Mouse (Mus musculus): ENCODE data around the gene Tacc2.

- TF ChIP-seq CTCF (IDR thresholded peaks at IDR 0.05; ENCODE audit: low read depth), result no peak
- no peak for TF ChIP-seq EP300 (IDR thresholded peaks at IDR 0.05; ENCODE audit: low read depth)
These were observed 20.3 kb downstream of the Tacc2 start for GRCm38 (mm10) chr7:130597546-130597945.
